Mouse (Mus musculus) small intestine, adult 2 months (tissue): ENCODE measurements around the gene Aipl1.

ENCODE experiments used
- CTCF ChIP-seq: fragments of 200-500 bp; IDR thresholded peaks from 2 replicates; pipeline ENCODE4 v1.5.1; 2012; ENCODE audit warnings: low read depth, mild to moderate bottlenecking, control low read depth, inconsistent platforms, low read length, moderate library complexity, mixed read lengths; ENCODE audit not compliant: insufficient replicate concordance, insufficient read length; ENCODE audit errors: extremely low read depth
- POLR2A ChIP-seq: fragments of 200-500 bp; IDR thresholded peaks from 2 replicates; pipeline ENCODE4 v1.6.1; 2012; ENCODE audit warnings: low read depth, mild to moderate bottlenecking, control low read depth, inconsistent platforms, low read length, moderate library complexity

DNA sequence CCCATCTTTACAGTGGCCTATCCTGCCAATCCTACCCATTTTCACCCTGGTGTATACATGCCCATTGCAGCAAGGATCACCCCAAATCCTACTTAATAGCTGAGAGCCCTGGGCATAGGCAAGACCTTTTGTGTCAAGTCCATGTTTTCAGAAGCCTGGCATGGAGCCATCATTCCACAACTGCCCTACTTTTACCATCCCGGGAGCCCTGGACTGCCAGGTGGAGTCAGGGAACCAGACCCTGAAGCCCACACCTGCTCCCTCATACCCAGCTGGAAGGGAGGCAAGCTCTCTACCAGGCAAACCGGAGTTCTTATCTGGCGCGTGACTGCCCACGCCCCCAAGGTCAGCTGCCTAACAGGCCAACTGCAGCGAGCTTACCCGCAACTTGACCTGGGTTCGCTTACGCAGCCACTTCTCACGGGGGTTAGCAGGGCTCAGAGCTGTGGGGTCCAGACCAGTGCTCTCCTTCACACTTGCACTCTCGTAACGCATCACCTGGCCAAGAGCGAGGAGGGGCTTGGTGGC lies 23.8 kb upstream of the Aipl1 start:
- TF ChIP-seq POLR2A (no peak), CTCF (no peak)
